Mouse (Mus musculus): ENCODE data around the gene Gna11. TPM values are rescaled to one million over a fixed set of nuclear protein-coding genes. Genes with fewer than 3 reads are reported as not detected.
A peak's percentile ranks its signal among the peaks of the same experiment; 100 is the strongest.

Gna11 gene
- polyA plus RNA-seq, 1 experiment from 2014 or later = 109 TPM

DNA sequence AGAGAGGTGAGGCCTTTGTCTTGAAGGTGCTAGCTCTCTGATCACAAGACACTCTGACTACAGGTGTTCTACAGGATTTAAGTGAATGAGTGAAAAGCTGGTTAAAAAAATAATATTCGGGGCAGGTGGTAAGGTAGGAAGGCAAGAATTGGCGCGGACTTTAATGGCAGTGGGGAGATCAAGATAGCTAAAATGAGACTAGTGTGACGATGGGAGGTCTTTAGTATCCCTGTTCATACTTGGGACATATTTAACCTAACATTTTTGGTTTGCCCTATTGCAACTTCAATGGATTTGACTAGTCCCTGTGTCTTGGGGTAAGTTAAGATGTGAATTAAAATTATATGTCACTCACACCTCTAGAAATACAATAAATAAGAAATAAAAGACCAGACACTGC lies 48.0 kb downstream of the Gna11 start:
- H3K27ac ChIP-seq (replicated peaks) = peak overlapping the region; percentile 87

DNA sequence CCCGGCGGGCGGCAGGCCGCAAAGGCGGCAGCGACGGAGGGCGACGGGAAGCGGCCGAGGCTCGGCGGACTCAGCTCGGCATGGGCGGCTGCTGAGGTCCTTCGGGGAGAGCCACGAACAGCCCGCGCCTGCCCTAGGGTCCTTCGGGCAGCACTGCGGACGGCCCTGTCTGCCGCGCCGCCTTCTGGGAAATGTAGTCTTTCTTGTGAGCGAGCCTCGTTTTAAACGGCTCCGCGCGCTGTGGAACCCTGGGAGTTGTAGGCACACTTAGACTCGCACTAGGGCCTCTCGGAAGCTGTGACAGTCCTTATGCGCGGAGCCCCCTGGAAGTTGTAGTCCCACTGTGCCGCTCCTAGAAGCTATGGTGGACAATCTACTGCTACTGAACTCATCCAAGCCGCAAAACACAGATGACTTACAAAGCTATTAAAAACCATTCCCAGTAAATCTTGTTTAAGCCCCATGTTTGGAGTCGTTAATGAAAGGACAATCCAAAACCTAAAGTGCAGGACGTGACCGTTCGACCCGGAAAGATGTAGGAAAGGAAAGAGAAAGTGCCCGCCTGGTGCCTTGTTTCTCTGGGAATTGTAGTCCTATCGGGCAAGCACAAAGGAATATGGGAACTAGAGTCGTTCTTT lies 48.6 kb downstream of the Gna11 start, which contains the start of gene Ncln:
Gene Ncln, minus strand, starts transcription at position 129 of the 638 bp plus-strand sequence.
- Histone ChIP-seq H3K27ac (replicated peaks) (peak within 1 kb of the TSS; percentile 87), H3K36me3 (peaks cover 12% of the 10 kb centered on the region), H3K9ac (peak within 1 kb of the TSS; percentile 94), H3K27me3 (no peaks in the 10 kb centered on the region), H3K4me1 (replicated peaks) (peaks cover 26% of the 10 kb centered on the region), H3K9me3 (no peaks in the 10 kb centered on the region), H3K4me3 (peak within 1 kb of the TSS; percentile 81), H3K4me2 (peak within 1 kb of the TSS; percentile 99)
- peak; percentile 97 for ATAC-seq (ENCODE audit: low FRiP score, low read depth)
- WGBS = 0% methylated on average over 43 of the region's 45 CpGs

More for the DNA sequence above, 48.0 kb downstream of the Gna11 start:
- Histone ChIP-seq H3K4me2 (peak overlapping the region; percentile 99), H3K9ac (peak overlapping the region; percentile 51), H3K4me3 (peak overlapping the region; percentile 81), H3K36me3 (peaks cover 7% of the 10 kb centered on the region), H3K9me3 (no peaks in the 10 kb centered on the region), H3K27me3 (0 out of 2 replicates have a peak, but pooled peaks cover 2% of the 10 kb centered on the region), H3K4me1 (replicated peaks) (peaks cover 26% of the 10 kb centered on the region)
- no peak for ATAC-seq (ENCODE audit: low FRiP score, low read depth)
- WGBS = 30% methylated on average over 4 of the region's 4 CpGs

DNA sequence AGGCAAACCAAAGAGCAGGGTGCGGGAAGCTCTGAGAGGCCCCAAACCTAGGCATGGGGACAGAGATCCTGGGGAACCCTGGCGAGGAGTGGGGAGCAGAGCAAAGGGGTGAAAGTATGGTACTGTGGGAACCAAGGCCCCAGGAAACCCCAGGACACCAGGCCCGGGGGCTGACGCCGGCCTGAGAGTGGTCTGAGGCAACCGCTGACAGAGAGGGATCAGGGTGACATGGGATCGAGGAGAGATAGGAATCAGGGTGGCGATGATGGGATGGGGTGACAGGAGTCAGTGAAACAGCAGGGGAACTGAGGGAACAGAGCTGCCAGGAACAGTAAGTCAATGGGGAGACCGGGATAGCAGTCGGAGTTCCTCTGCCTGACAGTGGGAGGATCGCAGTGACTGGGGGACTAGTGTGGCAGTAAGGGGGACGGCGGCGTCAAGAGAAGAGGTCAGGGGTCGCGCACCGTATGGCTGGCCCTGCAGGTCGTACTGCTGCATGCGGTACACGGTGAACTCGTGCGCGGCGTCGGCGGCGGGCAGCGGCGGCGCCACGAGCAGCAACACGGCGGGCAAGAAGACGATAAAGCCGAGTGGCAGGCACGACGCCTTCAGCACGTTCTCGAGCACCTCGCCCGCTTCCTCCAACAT lies 49.2 kb downstream of the Gna11 start:
- H3K9me3 ChIP-seq = no peaks in the 10 kb centered on the region
- peak overlapping the region; percentile 94 for H3K9ac ChIP-seq
- peak; percentile 15 for ATAC-seq (ENCODE audit: low FRiP score, low read depth)
- peaks cover 26% of the 10 kb centered on the region for H3K4me1 ChIP-seq (replicated peaks)
- WGBS = 2% methylated on average over 41 of the region's 41 CpGs
- peak overlapping the region; percentile 87 for H3K27ac ChIP-seq (replicated peaks)
- H3K36me3 ChIP-seq = peaks cover 19% of the 10 kb centered on the region
- H3K27me3 ChIP-seq = no peaks in the 10 kb centered on the region
- peak overlapping the region; percentile 81 for H3K4me3 ChIP-seq
- H3K4me2 ChIP-seq = peak overlapping the region; percentile 99

DNA sequence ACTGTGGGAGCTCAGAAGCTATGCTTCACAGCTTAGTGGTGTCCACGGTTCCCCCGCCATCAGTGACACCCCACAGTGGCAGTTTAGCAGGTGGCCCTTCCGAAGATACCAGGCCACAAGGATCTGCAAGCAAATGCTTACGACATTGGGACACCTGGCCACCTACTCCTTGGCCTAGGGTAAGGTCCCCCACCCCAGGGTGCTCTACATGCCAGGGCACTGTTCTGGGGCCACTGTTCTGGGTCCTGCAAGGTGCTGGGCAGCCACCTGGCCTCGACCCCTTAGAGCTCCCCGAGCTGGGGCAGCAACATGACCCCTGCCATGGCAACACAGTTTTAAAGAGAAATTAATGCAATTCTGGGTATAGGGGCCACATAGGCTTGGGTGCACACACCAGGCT lies 49.8 kb downstream of the Gna11 start:
- peaks cover 26% of the 10 kb centered on the region for H3K4me1 ChIP-seq (replicated peaks)
- H3K27me3 ChIP-seq = no peaks in the 10 kb centered on the region
- peak overlapping the region; percentile 99 for H3K4me2 ChIP-seq
- H3K9me3 ChIP-seq = no peaks in the 10 kb centered on the region
- peak overlapping the region; percentile 81 for H3K4me3 ChIP-seq
- H3K27ac ChIP-seq (replicated peaks) = peak overlapping the region; percentile 87; the same call in 1 of the 2 replicates
- ATAC-seq (ENCODE audit: low FRiP score, low read depth) = no peak
- H3K36me3 ChIP-seq = peaks cover 24% of the 10 kb centered on the region
- peak overlapping the region; percentile 94 for H3K9ac ChIP-seq
- 78% methylated on average over 6 of the region's 6 CpGs for WGBS

DNA sequence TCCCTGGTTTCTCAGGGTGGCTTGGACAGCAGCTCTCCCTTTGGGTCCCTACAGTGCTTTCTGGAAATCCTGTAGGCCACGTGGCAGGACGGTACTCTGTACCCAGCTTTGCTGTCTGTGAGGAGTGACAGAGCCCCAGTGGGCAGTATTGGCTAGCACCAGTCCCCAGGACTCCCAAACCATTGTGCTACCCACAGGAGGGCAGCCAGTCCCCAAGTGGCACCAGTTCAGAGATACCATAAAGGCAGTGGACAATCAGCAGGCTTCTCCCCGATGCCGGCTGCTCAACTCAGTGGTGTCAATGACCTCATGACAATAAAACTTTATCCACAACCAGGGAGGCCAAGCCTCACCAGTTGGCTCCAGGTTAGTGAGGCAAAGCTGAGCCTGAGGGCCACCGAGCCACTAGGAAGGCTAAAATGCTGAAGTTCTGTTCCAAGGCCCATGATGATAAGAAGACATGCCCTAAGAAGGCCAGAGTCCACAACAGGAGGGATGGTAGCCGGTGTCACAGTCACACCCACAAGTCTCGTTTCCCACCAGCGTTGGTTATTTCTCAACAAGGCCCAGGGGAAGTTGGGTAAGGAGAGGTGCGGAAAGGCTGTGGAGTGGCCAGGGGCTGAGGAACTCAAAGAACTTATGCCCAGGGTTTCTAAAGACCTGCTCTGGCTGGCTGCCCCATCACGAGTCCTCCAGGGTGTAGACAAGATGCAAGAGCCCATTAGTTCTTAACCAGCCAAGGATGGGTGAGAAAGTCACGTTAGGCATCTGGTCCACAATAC lies 50.5 kb downstream of the Gna11 start:
- ATAC-seq (ENCODE audit: low FRiP score, low read depth) = no peak
- Histone ChIP-seq H3K4me1 (replicated peaks) (peaks cover 26% of the 10 kb centered on the region), H3K9me3 (no peaks in the 10 kb centered on the region), H3K4me3 (peak overlapping the region; percentile 81; the same call in 1 of the 2 replicates), H3K27ac (replicated peaks) (no peak overlapping the region), H3K27me3 (no peaks in the 10 kb centered on the region), H3K9ac (0 out of 2 replicates have a peak overlapping the region, but pooled peaks have one; percentile 94), H3K4me2 (peak overlapping the region; percentile 99), H3K36me3 (peaks cover 31% of the 10 kb centered on the region)
- WGBS = 94% methylated on average over 11 of the region's 11 CpGs

DNA sequence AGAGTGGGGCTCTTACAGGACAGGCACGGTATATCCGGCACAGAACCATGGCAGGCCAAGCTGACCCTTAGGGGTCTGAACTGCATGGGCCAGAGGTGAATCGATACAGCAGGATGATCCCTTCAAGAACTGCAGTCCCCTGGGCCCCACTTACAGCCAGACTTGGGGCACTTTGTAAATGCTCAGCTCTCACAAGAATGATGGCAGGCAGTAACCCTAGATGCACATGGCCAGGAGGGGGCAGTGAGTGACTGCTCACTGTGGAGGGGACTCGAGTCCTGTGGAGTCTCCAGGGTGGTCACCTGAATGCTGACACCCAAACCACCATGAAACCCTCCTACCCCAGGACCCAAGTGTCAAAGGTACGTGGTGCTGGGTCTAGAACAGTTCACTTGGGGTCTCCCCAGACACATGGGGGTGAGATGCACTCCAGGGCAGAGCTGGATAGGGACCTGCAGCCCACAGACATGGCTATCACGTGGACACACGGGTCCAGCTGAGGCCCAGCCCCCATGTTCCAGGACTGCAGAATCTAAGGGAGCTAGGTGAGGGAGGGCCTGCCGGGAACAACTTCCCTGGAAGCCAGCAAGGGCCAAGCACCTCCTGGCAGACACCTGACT lies 51.3 kb downstream of the Gna11 start:
- no peaks in the 10 kb centered on the region for H3K27me3 ChIP-seq
- WGBS = 84% methylated on average over 8 of the region's 8 CpGs
- no peak for ATAC-seq (ENCODE audit: low FRiP score, low read depth)
- no peak overlapping the region for H3K9ac ChIP-seq
- H3K9me3 ChIP-seq = no peaks in the 10 kb centered on the region
- H3K36me3 ChIP-seq = peaks cover 37% of the 10 kb centered on the region
- no peak overlapping the region for H3K4me2 ChIP-seq
- no peak overlapping the region for H3K4me3 ChIP-seq
- peaks cover 26% of the 10 kb centered on the region for H3K4me1 ChIP-seq (replicated peaks)
- H3K27ac ChIP-seq (replicated peaks) = no peak overlapping the region

DNA sequence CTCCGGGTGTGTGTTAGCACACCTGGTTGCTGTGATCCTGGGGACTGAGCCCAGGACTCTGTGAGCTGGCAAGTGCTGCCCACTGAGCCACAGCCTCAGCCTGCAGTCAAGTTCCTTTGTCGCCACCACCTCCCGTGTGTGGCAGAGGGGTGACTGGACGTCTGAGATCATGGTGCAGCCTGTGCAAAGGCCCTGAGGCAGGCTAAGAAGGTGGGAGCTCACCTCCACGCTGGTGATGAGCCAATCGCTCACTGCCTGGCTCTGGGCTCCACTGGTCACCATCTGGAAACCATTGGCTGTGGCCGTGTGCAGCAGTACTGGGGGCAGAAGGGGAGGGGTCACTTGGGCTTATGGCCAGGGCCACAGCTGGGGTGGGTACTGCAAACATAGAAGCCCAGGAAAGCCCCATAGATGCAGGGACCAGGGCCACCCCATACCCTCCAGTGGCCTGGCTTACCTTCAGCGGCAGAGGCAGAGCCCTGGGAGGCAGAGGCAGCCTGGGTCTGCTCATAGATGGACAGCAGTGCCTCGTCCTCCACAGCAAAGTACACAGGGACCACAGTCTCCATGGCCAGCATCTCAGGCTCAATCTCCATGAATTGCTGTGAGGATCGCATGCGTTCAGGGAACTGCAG lies 52.3 kb downstream of the Gna11 start:
- Histone ChIP-seq H3K9me3 (no peaks in the 10 kb centered on the region), H3K9ac (no peak overlapping the region), H3K4me1 (replicated peaks) (peaks cover 24% of the 10 kb centered on the region), H3K4me2 (no peak overlapping the region), H3K27me3 (no peaks in the 10 kb centered on the region), H3K27ac (replicated peaks) (no peak overlapping the region), H3K4me3 (no peak overlapping the region), H3K36me3 (peaks cover 47% of the 10 kb centered on the region)
- WGBS = 85% methylated on average over 11 of the region's 11 CpGs
- no peak for ATAC-seq (ENCODE audit: low FRiP score, low read depth)

DNA sequence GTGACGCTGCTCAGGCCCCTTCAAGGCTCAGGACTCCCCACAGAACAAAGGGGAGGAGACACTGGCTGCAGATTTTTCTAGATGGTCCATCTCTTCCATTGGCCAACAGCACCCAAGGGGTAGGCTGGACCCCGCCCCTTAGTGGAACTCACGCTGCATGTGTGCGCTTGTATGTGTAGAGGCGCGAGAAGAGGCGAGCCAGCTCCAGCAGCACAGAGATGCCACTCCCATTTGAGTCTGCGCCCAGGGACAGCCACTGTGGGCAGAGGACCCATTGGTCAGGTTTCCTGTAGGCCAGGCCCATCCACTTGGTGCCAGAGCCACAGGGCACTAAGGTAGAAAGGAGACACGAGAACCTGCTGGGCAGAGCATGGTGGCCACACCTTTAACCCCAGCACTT lies 54.0 kb downstream of the Gna11 start:
- no peaks in the 10 kb centered on the region for H3K9me3 ChIP-seq
- H3K4me1 ChIP-seq (replicated peaks) = peaks cover 17% of the 10 kb centered on the region
- no peak overlapping the region for H3K9ac ChIP-seq
- H3K36me3 ChIP-seq = peaks cover 60% of the 10 kb centered on the region
- 97% methylated on average over 9 of the region's 9 CpGs for WGBS
- H3K4me3 ChIP-seq = no peak overlapping the region
- ATAC-seq (ENCODE audit: low FRiP score, low read depth) = no peak
- H3K27me3 ChIP-seq = no peaks in the 10 kb centered on the region
- H3K27ac ChIP-seq (replicated peaks) = no peak overlapping the region
- no peak overlapping the region for H3K4me2 ChIP-seq

DNA sequence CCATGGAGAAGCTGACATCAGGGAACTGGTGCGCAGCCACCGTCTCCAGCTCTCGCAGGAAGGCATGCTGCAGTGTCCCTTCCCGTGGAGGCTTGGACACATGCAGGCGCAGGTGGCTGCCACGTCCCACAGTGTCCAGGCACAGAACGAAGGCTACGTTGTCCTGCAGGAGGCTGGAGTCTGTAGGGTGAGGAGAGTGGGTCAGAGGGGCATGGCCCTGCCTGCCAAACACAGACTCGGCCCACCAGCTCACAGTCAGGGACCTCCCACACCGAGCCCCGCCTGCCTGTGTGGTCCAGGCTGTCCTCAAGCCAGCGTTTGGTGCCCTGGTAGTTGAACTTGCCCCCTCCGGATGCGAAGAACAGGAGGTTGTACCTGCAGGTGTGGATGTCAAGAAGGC lies 55.0 kb downstream of the Gna11 start:
- peaks cover 13% of the 10 kb centered on the region for H3K4me1 ChIP-seq (replicated peaks)
- no peaks in the 10 kb centered on the region for H3K9me3 ChIP-seq
- no peaks in the 10 kb centered on the region for H3K27me3 ChIP-seq
- no peak for ATAC-seq (ENCODE audit: low FRiP score, low read depth)
- H3K36me3 ChIP-seq = peaks cover 60% of the 10 kb centered on the region
- 83% methylated on average over 14 of the region's 14 CpGs for WGBS
- no peak overlapping the region for H3K9ac ChIP-seq
- H3K4me3 ChIP-seq = no peak overlapping the region
- H3K27ac ChIP-seq (replicated peaks) = no peak overlapping the region
- no peak overlapping the region for H3K4me2 ChIP-seq

DNA sequence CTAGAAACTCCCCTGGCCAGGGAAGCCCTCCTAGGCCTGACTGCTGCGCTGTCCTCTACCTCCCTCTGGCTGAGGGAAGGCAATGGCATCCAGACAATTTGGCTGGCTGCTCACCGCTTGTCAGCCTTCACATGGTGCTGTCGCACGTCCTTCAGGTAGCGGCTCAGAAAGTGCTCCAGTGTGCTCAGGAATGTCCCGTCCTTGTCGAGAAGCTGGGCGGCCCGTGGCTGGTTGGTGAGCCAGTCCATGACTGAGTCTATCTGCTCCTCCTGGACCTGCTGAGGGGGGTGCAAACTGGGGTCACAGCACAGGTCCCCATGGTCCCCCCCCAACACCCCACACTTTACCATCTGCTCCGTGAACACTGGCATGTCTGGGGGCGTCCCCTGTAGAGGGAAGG lies 56.9 kb downstream of the Gna11 start:
- Histone ChIP-seq H3K9me3 (no peaks in the 10 kb centered on the region), H3K36me3 (peaks cover 59% of the 10 kb centered on the region)

DNA sequence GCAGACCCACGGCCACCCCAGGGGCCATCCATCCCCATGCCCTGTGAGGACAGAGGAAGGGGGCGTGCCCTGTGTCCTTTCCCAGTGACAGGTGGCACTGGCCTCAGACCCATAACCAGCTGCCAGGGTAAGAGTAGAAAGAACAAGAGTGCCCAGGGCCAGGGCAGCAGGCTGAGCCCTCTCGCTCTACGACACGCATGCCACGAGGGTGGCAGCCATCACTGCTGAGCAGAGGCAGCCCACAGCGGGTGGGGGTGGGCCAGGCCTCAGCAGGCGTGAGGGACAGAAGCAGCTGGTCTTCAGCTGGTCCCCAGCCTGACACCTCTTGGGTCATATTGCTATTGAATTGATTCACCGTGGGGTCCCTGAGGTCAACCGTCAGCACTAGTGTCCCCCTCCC lies 58.5 kb downstream of the Gna11 start:
- WGBS = 81% methylated on average over 10 of the region's 10 CpGs
- H3K4me3 ChIP-seq = no peak overlapping the region
- H3K4me2 ChIP-seq = no peak overlapping the region
- H3K4me1 ChIP-seq (replicated peaks) = peaks cover 15% of the 10 kb centered on the region
- no peak overlapping the region for H3K27ac ChIP-seq (replicated peaks)
- H3K36me3 ChIP-seq = peaks cover 48% of the 10 kb centered on the region
- no peaks in the 10 kb centered on the region for H3K9me3 ChIP-seq
- no peaks in the 10 kb centered on the region for H3K27me3 ChIP-seq
- no peak for ATAC-seq (ENCODE audit: low FRiP score, low read depth)
- no peak overlapping the region for H3K9ac ChIP-seq

More for the DNA sequence above, 56.9 kb downstream of the Gna11 start:
- H3K4me1 ChIP-seq (replicated peaks) = peaks cover 11% of the 10 kb centered on the region
- H3K9ac ChIP-seq = no peak overlapping the region
- H3K4me3 ChIP-seq = no peak overlapping the region
- ATAC-seq (ENCODE audit: low FRiP score, low read depth) = no peak
- no peak overlapping the region for H3K27ac ChIP-seq (replicated peaks)
- no peaks in the 10 kb centered on the region for H3K27me3 ChIP-seq
- 86% methylated on average over 11 of the region's 11 CpGs for WGBS
- H3K4me2 ChIP-seq = no peak overlapping the region

All from hindbrain, embryonic 15.5 days (tissue).